Mouse (Mus musculus) olfactory bulb, adult 2 months (tissue): ENCODE results near the gene Cep95. TPM values are rescaled to one million over a fixed set of nuclear protein-coding genes. Genes with fewer than 3 reads are reported as not detected.

Experiments used
- H3K27ac ChIP-seq: fragments of 200-500 bp; 2 replicates; pipeline ENCODE4 v1.5.1; 2012; ENCODE audit warnings: low read depth, low read length; ENCODE audit not compliant: insufficient read depth
- H3K4me1 ChIP-seq: fragments of 200-500 bp; 2 replicates; pipeline ENCODE4 v1.6.1; 2012; ENCODE audit warnings: low read length; ENCODE audit not compliant: control insufficient read depth, insufficient read depth
- H3K4me3 ChIP-seq: fragments of 200-500 bp; 2 replicates; pipeline ENCODE4 v1.5.1; 2012; ENCODE audit warnings: mild to moderate bottlenecking, low read depth, low read length, moderate library complexity; ENCODE audit not compliant: insufficient read depth
- CTCF ChIP-seq: fragments of 200-500 bp; IDR thresholded peaks from 2 replicates; pipeline ENCODE4 v1.5.1; 2012; ENCODE audit warnings: low read depth, mild to moderate bottlenecking, low read length, moderate library complexity; ENCODE audit not compliant: insufficient read depth
- POLR2A ChIP-seq: fragments of 200-500 bp; IDR thresholded peaks from 2 replicates; pipeline ENCODE4 v1.6.1; 2012; ENCODE audit warnings: mild to moderate bottlenecking, low read depth, low read length, moderate library complexity; ENCODE audit not compliant: insufficient read depth
- WGBS: fragments of 180-500 bp; shearing (Covaris S2); methylation state at CpG from one replicate; pipeline ENCODE4 v1.1.7; 2018; 5-methylcytosine and 5-hydroxymethylcytosine counted together
- polyA plus RNA-seq: library from polyadenylated mRNA; stranded (reverse); fragments of >200 nt; gene quantifications from 2 replicates; pipeline ENCODE4 v1.2.4, GENCODE M21; 2012; ENCODE audit warnings: low replicate concordance; ENCODE audit not compliant: missing spikeins, insufficient read depth, insufficient read length

The Cep95 gene
- polyA plus RNA-seq, 1 experiment, result not detected

DNA sequence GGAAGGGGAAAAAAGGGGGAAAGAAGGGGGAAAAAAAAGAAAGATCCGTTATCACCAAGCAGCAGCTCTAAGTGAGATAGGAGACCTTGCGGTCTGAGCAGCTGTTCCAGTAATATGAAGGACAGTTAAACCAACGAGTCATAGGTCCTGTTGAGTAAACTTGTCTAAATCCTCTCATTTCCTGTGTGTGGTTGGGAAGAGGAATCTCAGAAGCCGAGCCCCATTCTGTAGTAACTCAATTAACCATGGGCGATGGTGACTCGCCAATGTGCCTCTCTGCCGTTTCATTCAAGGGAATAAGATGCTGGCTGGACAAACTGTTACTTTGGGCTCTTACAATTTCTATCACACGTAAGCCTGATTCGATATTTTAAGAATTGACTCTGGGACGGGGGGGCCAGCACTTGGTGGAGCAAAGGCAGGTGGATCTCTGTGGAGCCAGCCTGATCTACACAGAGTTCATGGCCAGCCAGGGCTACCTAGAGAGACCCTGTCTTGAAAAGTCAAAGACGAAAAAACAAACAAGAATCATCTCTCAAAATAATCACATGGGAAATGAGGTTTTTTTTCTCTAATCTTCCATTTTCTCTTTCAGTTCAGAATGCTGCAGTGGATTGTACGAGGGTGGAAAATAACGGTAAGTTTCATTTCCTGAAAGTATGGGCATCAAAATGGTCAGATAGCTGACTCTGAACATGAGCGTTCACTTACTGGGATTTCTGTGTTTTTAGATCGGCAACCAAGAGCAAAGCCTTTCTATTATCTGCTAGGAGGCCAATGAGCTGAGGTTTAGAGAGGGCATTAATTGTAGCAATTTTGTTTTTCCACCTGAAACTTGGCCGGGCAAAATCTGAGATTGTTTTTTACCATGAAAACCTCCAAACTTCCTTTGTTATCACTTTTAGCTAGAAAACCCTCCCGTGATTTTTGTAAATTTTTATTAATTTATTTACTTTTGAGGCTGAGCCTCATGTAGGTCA is 37.7 kb upstream of the Cep95 start, which contains the start of gene Milr1:
Gene Milr1, plus strand, starts transcription at position 188 of the 980 bp plus-strand sequence.
- WGBS, result 89% methylated on average over 17 of the region's 17 CpGs
- TF ChIP-seq POLR2A (no peak), CTCF (no peak)
- no peaks in the 10 kb centered on the region for H3K4me1 ChIP-seq
- no peak within 1 kb of the TSS for H3K27ac ChIP-seq
- H3K4me3 ChIP-seq, result no peak within 1 kb of the TSS; the same call in 1 of the 2 replicates

DNA sequence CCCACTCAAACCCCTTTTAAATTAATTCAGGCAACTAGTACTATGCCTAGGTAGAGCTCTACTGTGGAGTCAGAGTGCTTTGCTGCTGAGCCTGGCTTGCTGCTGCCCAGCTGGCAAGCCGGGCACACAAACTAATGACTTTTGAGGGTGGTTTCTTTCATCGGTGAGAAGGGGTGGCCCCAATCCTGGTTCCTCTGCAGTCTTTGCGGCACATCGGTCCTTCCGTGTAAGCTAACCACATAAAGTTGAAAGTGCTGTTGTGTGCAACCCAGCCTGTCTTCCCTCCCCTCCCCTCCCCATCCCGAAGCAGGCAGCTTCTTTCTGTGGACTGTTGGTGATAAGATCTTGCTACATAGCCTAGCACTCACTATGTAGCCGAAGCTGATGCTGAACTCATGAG is 36.9 kb upstream of the Cep95 start:
- Histone ChIP-seq H3K27ac (no peak overlapping the region), H3K4me3 (no peak overlapping the region), H3K4me1 (no peaks in the 10 kb centered on the region)
- whole genome bisulfite sequencing, result 86% methylated on average over 7 of the region's 7 CpGs
- TF ChIP-seq CTCF, result no peak
- TF ChIP-seq POLR2A, result no peak

DNA sequence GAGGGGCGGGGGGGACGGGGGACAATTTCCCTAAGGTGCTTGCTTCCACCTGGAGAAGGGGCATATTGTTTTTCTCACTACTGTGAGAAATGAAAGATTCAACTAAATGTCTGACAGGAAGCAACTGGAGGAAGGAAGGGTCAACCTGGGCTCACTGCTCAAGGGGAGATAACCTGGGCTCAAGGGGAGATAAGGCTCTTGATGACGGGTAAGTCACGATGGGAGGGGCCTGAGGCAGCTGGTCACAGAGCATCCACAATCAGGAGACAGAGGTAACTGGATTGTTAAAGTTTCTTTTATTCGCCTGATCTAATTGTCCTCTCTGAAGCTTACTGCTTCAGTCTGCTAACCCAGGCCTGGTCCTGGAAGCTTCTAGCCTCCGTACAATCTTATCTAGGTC is 35.7 kb upstream of the Cep95 start:
- TF ChIP-seq POLR2A (no peak), CTCF (no peak)
- H3K27ac ChIP-seq, result no peak overlapping the region
- 92% methylated on average over 6 of the region's 6 CpGs for WGBS
- no peaks in the 10 kb centered on the region for H3K4me1 ChIP-seq
- H3K4me3 ChIP-seq, result no peak overlapping the region

DNA sequence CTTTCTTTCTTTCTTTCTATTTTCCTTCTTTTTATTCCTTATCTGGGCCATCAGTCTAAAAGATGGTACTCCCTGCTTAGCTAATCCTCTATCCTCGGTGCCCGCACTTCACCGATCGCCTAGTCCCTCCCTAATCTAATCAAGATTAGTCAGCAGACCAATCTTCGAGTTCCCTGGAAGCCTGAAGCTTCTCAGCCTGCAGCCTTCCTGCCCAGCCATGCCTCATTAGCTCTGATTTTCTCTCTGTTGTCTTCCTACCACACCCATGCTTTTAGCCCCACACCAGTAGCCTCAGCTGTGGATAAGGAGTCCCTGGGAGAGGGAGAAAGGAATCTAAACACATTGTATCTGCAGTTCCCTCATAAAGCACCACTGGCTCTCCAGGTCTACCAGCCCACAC is 33.5 kb upstream of the Cep95 start:
- no peak for TF ChIP-seq POLR2A
- TF ChIP-seq CTCF, result no peak
- WGBS, result 25% methylated on average over 5 of the region's 5 CpGs
- no peaks in the 10 kb centered on the region for H3K4me1 ChIP-seq
- H3K4me3 ChIP-seq, result no peak overlapping the region
- no peak overlapping the region for H3K27ac ChIP-seq

GRCm38 (mm10) chr11:106759028-106759427 is 30.0 kb upstream of the Cep95 start:
- no peak for TF ChIP-seq CTCF
- no peak for TF ChIP-seq POLR2A
- Histone ChIP-seq H3K27ac (no peak overlapping the region), H3K4me3 (no peak overlapping the region), H3K4me1 (no peaks in the 10 kb centered on the region)
- 90% methylated on average over 3 of the region's 3 CpGs for WGBS

DNA sequence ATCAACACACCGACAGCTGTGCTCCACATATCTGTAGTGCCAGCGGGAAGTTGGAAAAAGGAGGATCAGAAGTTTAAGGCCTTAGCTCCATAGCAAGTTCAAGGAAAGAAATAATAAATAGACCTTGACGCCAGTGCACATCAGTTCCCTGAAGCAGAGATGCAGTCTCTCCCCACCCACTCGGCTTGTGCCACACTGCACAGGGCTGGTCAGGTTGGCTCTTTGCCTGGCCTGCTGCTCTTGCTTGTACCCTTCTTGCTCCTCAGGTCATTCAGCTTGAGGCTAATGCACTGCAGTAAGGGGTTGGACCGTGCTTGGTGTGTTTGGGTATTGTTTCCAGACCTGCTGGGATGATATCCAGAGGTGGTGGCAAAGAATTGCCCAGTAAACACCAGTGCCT is 28.5 kb upstream of the Cep95 start:
- TF ChIP-seq CTCF, result no peak
- TF ChIP-seq POLR2A, result no peak
- no peaks in the 10 kb centered on the region for H3K4me1 ChIP-seq
- H3K27ac ChIP-seq, result no peak overlapping the region
- H3K4me3 ChIP-seq, result no peak overlapping the region
- 85% methylated on average over 5 of the region's 5 CpGs for WGBS

DNA sequence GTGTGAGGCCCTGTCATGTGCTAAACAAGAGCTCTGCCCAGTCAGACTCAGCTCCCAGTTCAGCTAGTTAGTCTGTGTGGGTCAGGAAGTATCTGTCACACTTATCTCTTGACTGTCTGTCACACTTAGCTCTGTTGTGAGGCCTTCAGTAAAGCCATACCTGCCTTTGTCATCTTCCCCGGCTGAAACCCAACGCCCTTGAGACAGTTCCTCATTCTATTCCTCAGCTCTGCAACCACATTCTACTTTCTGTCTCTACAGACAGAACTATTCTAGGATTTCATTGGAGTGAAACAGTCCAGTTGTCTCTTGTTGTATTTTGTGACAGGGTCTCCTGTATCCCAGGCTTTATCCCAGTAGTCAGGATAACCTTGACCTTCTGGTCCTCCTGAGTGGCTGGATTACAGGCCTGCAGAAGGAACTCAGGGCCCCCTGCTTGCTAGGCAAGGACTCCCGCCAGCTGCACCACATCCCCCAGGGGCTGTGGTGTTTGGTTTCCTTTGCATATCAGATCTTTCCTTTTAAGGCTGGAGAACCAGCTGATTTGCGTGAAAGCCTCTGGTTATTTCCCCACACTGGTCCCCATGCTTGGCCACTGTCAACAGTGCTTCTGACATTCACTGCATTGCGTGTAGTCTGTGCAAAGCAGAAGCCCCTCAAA is 26.8 kb upstream of the Cep95 start:
- Histone ChIP-seq H3K27ac (no peak overlapping the region), H3K4me1 (no peaks in the 10 kb centered on the region), H3K4me3 (no peak overlapping the region)
- WGBS, result 70% methylated on average over 5 of the region's 5 CpGs
- TF ChIP-seq POLR2A (no peak), CTCF (no peak)

GRCm38 (mm10) chr11:106762800-106763185 is 26.3 kb upstream of the Cep95 start:
- WGBS, result 77% methylated on average over 9 of the region's 9 CpGs
- H3K27ac ChIP-seq, result no peak overlapping the region
- H3K4me1 ChIP-seq, result no peaks in the 10 kb centered on the region
- H3K4me3 ChIP-seq, result no peak overlapping the region
- TF ChIP-seq CTCF (no peak), POLR2A (no peak)

GRCm38 (mm10) chr11:106766611-106767162 is 22.4 kb upstream of the Cep95 start:
- no peak overlapping the region for H3K4me3 ChIP-seq
- TF ChIP-seq POLR2A (no peak), CTCF (no peak)
- H3K27ac ChIP-seq, result no peak overlapping the region
- WGBS, result 91% methylated on average over 4 of the region's 4 CpGs
- no peaks in the 10 kb centered on the region for H3K4me1 ChIP-seq
